18 mouse cellular contexts compared by ENCODE assay signal in genomic region chr12:75492549-75493327, GRCm38 (mm10).
"Had no signal": no experiment of that assay in that cellular context is flagged by ENCODE, and none has a peak within 500 bp of the region (broad histone marks: within the 10 kb centered on the region; RNA-seq: fewer than 3 reads in every experiment).

No protein-coding gene starts in this region.

- ATAC-seq: midbrain, embryonic 16.5 days had no signal

- H3K9me3 ChIP-seq: midbrain, embryonic 10.5 days; midbrain, embryonic 12.5 days; neural tube, embryonic 13.5 days; neural tube, embryonic 15.5 days had no signal

- H3K4me1 ChIP-seq: midbrain, embryonic 10.5 days; midbrain, embryonic 12.5 days; neural tube, embryonic 13.5 days had no signal

- H3K4me2 ChIP-seq: lung, embryonic 14.5 days; midbrain, embryonic 12.5 days; neural tube, embryonic 13.5 days; neural tube, embryonic 15.5 days had no signal

- H3K4me3 ChIP-seq: midbrain, embryonic 10.5 days; midbrain, embryonic 12.5 days; myocyte; neural tube, embryonic 13.5 days; neural tube, embryonic 15.5 days had no signal

- DNase-seq: lung, embryonic 14.5 days; lung, postnatal 10 days; lung, postnatal 4 days; midbrain, embryonic 14.5 days; retina, postnatal 1 day; right cerebral cortex, adult 18-20 months; right cerebral cortex, postnatal 25 days; right cerebral cortex, postnatal 4 days; spleen, adult 18-20 months; thymus, adult 18-20 months; thymus, postnatal 14 days; thymus, postnatal 36 days had no signal

- H3K36me3 ChIP-seq: neural tube, embryonic 15.5 days had no signal

- H3K27ac ChIP-seq: midbrain, embryonic 10.5 days; midbrain, embryonic 12.5 days; neural tube, embryonic 13.5 days; neural tube, embryonic 15.5 days had no signal

- H3K27me3 ChIP-seq: midbrain, embryonic 12.5 days; neural tube, embryonic 13.5 days; neural tube, embryonic 15.5 days had no signal

- H3K9ac ChIP-seq: lung, embryonic 14.5 days; midbrain, embryonic 12.5 days; neural tube, embryonic 13.5 days; neural tube, embryonic 15.5 days had no signal
